Mouse (Mus musculus) embryonic fibroblast, embryonic 13.5 days (primary cell): ENCODE results near the gene Gm43518.

Experiments used
- CTCF ChIP-seq: IDR thresholded peaks from 2 replicates; pipeline ENCODE4 v1.5.1; 2011; ENCODE audit warnings: mild to moderate bottlenecking, control low read depth, low read length, moderate library complexity, borderline replicate concordance; ENCODE audit not compliant: insufficient read depth
- POLR2A ChIP-seq: IDR thresholded peaks from 2 replicates; pipeline ENCODE4 v1.6.1; 2011; ENCODE audit warnings: low read depth, mild to moderate bottlenecking, control low read depth, low read length, moderate library complexity

DNA sequence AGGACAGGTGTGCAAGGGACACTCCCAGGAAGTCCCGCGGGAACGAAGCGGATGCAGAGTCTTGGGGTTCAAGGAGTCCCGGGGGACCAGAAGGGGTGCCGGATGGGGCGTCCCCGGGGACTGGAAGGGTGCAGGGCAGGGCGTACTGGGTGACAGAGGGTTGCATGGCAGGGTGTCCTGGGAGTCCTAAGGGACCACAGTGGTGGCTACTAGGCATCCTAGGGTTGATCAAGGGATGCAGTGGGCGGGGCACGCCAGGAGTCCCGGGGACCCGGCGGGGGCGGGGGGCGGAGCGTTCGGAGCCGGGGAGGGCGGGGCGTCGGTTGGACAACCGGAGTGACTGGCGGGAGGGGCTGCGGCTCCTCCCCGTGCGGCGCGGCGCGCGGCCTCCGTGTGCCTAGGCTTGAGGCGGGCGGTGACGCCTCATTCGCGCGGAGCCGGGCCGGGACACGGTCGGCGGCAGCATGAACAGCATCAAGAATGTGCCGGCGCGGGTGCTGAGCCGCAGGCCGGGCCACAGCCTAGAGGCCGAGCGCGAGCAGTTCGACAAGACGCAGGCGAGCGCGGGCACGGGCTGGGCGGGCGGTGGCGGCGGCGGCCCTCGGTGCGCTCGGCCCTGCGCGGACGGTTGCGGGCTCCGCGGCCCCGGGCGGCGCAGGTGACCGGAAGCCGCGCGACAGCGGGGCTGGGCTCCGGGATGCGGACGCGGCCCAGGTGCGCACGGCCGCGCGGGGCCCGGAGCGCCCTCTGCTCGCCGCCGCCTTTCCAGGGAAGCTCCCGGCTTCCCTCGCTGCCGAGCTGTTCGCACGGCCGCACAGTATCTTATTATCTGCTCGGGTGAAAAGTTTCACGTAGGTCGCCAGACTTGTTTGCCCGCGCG, 46.3 kb downstream of the Gm43518 start, which contains the start of gene Hip1r:
- peak; percentile 72 for TF ChIP-seq POLR2A
- TF ChIP-seq CTCF, result no peak
